Mouse (Mus musculus) kidney, postnatal 36 days (tissue): ENCODE measurements around the gene Uaca.
A peak's percentile ranks its signal among the peaks of the same experiment; 100 is the strongest.
"Not testable (repeated sequence)": the region's sequence is repeated elsewhere in the genome, so short reads cannot be mapped to it uniquely, and the experiment has no call there.

ENCODE experiments used
- DNase-seq, 2 experiments: peaks; one replicate each; pipeline ENCODE4 v3.0.0; 2021 to 2022; ENCODE audit warnings: mixed read lengths in 2 of 2

The Uaca gene

DNA sequence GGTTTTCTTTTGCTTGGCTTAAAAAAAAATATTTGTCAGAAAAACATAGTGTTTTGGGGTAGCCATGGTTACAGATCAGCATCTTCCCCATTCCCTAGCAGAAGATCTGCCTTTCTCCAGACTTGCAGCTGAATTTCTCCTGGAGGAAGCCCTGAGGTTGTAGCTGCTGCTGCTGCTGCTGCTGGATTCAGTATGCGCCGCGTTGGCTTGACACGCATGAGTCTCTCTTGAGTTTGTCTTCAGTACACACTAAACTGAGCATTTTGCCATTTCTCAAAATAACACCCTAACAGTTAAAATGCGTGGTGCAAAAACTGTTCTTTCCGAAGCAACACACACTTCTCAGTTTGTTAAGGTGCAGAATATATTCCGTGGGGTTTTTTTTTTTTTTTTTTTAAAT is 1.7 kb downstream of the Uaca start:
- no peak for DNase-seq

DNA sequence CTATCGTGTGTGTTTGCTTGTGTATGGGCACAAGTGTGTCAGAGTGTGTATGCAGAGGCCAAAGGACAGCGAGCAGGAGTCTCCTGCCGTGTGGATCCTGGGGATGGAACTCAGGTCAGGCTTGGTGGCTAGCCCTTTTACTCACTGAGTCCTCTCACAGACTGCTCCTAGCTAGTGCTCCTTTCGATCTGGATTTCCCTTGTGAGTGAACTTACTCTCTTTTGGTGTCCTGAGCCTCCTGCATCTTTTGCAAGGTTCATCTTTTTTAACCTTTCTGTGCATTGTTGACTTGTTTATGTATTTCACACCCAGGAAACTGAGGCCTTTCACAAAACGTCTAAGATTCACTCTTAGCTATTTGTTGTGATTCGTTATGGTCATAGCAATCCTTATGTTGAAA is 2.8 kb downstream of the Uaca start:
- no peak for DNase-seq

DNA sequence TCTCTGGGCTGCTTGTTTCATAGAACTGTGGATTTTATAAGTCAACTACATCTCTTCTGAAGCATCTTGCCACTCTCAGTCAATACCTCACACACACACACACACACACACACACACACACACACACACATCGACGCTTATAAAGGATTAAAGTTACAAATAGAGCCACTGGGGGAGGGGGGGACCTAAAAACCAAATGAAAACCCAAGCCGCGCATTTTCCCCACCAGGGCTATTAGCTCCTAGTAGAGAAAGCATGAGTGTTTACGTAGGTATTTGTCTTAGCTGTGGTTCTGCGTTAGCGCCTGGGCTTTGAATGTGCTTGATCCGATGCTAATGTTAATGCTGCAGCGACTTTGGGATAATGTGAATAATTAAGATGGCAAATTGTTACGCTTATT is 4.7 kb downstream of the Uaca start:
- DNase-seq = no peak

GRCm38 (mm10) chr9:60800663-60801382 is 6.5 kb downstream of the Uaca start:
- no peak for DNase-seq

GRCm38 (mm10) chr9:60801746-60802145 is 7.4 kb downstream of the Uaca start:
- peak; percentile 35 to 42 for DNase-seq

DNA sequence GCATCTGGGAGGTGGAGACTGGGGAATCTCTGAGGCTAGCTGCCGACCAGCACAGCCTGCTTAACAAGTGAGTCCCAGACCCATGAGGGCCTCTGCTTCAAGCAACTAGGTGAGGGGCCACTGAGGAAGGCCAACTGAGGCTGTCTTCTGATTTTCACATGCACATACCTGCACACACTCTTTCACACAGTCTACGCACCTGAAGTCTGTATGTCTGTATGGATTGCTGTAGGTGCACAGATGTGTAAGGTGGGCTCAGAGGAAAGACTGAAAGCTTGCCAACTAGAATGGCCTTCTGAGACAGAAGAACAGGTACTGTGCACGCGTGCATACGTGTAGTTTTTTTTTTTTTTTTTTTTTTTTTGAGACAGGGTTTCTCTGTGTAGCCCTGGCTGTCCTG is 8.0 kb downstream of the Uaca start:
- DNase-seq = no peak

DNA sequence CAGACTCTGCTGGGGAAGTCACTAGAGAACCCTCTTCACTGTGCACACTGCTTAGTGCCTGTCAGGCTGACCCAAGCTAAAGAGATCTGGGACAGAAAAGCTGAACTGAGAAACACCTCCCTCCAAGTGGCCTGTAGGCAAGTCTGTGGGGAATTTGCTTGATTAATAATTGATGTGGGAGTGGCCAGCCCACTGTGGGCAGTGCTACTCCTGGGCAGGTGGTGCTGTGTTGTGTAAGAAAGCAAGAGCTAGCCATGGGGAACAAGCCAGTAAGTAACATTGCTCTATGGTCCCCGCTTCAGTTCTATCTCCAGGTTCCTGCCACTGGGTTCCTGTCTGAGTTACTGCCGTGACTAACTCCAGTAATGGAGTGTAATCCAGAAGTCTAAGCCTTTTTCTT is 11.7 kb downstream of the Uaca start:
- DNase-seq = peak; percentile 73 to 83

GRCm38 (mm10) chr9:60807996-60808395 is 13.7 kb downstream of the Uaca start:
- no peak for DNase-seq

- DNase-seq = peak; percentile 68 to 70
Observed at GRCm38 (mm10) chr9:60813139-60813880, 19.0 kb downstream of the Uaca start.

DNA sequence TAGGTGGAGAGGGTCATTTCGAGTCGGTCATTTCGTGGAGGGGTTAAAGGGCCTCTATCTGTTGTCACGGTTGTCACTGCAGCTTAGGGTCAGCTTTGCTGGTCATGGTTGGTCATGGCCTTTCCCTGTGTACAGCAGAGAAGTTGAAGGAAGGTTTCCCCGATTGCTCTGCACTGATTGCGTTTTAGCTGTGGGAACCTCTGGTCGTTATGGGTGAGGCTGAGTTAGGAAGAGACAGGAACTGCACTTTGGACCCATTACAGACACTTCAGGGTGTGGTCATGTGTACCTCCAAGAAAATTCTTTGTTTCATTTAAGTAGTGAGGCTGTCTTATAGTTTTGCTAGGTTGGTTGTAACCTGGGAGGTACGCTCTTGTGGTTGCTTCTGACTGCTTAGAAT is 21.2 kb downstream of the Uaca start:
- no peak for DNase-seq

DNA sequence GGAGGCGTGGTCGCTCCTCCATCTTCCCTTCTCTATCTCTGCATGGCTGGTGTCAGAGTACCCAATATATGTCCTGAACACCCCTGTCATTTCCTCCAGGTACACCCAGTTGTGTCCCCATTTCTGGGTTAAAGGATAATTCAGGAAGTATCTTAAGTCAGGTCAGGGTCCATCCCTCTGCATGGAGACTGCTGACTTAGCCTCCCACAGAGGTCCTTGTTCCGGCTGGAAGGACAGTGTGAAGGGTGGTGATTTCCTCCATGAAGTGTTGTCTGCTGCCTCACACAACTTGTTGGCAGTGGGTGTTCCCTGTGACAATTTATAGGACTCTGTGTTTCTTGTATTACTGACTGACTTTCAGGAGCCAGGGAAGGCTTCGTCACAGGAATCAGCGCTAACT is 23.2 kb downstream of the Uaca start:
- DNase-seq = peak; percentile 61 to 73

DNA sequence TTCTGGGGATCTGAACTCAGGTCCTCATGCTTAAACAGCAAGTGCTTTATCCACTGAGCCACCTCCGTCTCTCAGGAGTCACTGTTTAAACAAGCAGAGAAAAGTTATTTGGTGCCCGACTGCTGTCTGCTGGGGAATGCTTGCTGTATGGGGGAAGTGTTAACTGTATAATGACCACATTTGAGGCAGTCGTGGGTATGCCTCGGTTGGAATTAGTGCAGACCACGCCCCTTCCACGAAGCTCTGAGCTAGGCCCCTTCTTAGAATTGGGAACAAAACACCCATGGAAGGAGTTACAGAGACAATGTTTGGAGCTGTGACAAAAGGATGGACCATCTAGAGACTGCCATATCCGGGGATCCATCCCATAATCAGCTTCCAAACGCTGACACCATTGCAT is 24.2 kb downstream of the Uaca start:
- not testable (repeated sequence) for DNase-seq

DNA sequence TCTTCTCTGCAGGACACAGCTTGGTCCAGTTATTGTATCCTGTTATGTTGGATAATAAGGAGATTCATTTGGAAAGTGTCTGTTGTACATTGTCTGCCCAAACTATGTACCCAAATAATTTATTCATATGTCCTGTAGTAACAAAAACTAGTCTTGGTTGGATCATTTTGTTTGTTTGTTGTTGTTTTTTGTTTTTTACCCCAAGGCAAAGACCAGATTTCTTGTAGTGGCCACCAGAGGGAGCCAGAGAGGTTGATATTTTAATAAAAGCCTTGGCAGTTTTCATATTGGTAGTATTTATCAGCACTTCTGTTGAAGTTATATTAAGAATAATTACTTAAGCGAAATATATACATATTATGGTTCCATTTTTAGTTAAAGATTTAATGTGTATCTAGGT is 25.0 kb downstream of the Uaca start:
- peak; percentile 35 to 77 for DNase-seq

DNA sequence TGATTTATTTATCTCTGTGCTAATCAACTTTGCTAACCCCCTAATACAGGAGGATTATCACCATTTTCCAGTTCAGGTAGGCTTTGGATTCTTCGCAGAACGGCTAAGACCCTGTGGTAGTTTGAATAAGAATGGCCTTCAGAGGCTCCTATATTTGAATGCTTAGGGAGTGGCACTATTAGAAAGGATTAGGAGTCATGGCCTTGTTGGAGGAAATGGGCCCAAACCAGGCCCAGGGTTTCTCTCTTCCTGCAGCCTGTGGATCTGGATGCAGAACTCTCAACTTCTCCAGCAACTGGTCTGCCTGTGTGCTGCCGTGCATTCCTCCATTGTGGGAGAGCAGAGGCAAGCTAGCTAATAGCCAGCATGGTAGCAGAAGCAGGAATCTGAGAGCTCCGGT is 27.2 kb downstream of the Uaca start:
- DNase-seq = no peak

- no peak for DNase-seq
Observed at GRCm38 (mm10) chr9:60822681-60823080, 28.3 kb downstream of the Uaca start.

GRCm38 (mm10) chr9:60825506-60825905 is 31.2 kb downstream of the Uaca start:
- no peak for DNase-seq

DNA sequence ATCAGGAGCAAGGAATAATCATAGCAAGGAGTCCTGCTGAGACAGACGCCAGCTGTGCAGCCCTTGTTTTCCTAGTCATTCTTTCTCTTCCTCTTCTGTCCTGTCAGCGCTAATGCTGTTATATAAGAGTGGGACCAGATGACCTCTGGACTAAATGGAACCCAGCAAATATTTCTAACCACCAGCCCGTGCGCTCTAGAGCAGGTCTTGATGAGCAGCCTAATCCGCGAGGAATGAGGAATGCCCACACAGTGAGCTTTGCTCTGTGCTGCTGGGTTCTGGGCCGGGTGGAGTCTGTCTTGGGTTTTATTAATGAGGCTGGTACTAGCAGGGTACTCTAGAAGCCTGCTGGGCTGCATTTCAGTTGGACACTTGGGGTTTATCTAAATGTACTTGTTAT is 32.4 kb downstream of the Uaca start:
- peak; percentile 78 to 91 for DNase-seq

DNA sequence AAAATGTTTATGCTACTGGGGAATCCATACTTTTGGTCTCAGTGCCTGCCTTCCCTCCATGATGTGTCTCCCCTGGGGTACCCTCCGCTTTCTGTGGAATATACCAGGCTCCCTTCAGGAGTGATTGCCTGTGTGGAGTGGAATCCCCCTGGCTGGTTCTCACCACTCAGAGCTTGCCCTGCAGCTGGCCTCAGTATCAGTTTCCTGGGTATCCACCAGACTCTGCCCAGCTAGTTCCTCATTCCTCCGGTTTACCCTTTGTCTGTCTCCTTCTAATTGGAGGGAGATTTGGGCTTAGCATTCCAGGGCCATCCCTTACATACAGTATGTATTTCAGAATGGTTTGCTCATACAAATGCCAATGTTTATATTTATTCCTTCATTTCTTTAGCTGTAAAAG is 33.9 kb downstream of the Uaca start:
- no peak for DNase-seq

DNA sequence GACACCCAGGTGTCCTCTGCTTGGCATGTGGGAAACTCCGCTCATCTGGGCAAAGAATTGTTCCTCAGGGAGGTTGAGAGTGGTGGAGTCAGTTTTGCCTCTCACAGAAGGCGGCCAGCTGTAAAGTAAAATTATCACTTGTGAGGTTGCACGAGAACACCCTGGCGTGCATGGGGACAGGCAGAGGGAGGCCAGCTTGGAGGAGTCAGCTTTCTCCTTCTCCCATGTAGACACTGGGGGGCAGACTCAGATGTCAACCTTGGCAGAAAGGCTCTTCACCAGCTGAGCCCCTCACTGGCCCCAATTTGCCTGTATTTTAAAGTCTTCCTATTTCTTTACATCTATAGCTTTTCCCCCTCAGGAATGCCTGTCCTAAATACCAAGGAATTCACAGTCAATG is 35.3 kb downstream of the Uaca start:
- no peak for DNase-seq

- DNase-seq = no peak
Observed at GRCm38 (mm10) chr9:60830079-60830478, 35.7 kb downstream of the Uaca start.

DNA sequence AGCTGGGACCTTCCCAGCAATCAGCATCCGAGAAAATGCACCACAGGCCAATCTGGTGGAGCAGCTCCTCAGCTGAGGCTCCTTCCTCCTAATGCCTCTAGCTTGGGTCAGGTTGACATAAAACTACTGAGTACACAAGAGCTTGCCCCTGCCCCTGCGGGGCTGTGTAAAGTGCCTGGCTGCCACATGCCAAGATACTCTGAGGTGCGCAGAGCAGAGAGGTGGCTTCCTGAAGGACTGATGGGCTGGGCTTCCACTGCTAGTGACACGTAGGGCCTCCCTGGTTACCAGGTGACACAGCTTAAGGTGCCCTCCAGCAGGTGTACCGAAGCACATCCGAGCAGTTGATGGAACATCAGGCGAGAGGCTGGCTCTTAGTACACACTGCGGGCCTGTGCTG is 37.9 kb downstream of the Uaca start:
- DNase-seq = no peak

DNA sequence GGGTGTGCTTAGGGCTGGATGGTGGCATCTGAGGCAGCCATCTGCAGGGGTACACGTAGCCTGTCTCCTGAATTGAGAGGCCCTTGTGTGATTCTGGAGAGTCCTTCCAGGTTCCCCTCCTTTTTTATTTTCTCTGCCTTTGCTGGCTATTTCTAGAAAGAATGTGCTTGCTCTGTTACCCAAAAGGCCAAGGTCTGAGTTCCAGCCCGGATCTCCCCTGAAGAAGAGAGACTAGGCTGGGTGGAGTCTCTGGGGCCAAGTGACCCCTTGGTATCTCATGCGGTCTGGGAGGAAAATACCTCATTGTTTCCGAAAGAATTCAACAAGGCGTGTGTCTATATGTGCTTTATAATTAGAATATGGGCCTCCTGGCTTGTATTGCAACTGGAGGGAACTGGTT is 41.8 kb downstream of the Uaca start:
- DNase-seq = no peak

- no peak for DNase-seq
Observed at GRCm38 (mm10) chr9:60837078-60837448, 42.7 kb downstream of the Uaca start.

- peak in 1 of 2 experiments; percentile 50 for DNase-seq
Observed at GRCm38 (mm10) chr9:60837449-60838141, 43.3 kb downstream of the Uaca start.
